Mouse (Mus musculus): ENCODE measurements around the gene Nop16. TPM values are rescaled to one million over a fixed set of nuclear protein-coding genes. Genes with fewer than 3 reads are reported as not detected.

The Nop16 gene
- total RNA-seq, 2 experiments from 2014 or later, result 14.8 to 17.2 TPM

- no peak for ATAC-seq (replicated peaks; ENCODE audit: low FRiP score, poor library complexity, severe bottlenecking)
Observed at GRCm38 (mm10) chr13:54598622-54599143, 8.8 kb upstream of the Nop16 start.

- ATAC-seq (replicated peaks; ENCODE audit: low FRiP score, poor library complexity, severe bottlenecking), result no peak
Observed at GRCm38 (mm10) chr13:54596870-54597269, 7.0 kb upstream of the Nop16 start.

DNA sequence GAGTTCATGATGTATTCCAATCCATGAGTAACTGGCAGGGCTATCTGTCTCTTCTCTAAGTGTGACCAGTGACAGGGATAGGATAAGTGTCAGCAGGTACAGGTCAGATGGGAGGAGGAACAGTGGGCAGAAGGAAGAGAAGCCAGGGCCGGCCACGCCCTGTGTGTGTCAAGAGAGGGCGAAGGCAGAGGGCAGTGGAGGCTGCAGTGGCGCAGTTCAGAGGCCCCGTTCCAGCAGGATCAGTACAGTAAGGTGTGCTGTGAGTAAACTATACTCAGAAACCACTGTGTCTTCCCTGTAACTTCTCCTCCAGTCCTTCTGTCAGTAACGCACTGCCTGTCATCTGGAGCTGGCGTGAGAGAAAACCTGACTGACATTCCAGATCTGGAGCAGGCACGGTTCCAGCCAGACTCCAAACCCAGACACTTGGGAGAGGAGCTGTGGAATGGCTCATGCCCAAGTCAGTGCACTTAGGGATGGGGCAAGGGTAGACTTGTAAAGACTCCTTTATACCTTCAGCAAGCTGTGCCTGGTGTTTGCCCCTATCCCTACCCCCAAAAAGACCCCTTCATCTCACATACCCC, 6.3 kb upstream of the Nop16 start:
- no peak for ATAC-seq (replicated peaks; ENCODE audit: low FRiP score, poor library complexity, severe bottlenecking)

DNA sequence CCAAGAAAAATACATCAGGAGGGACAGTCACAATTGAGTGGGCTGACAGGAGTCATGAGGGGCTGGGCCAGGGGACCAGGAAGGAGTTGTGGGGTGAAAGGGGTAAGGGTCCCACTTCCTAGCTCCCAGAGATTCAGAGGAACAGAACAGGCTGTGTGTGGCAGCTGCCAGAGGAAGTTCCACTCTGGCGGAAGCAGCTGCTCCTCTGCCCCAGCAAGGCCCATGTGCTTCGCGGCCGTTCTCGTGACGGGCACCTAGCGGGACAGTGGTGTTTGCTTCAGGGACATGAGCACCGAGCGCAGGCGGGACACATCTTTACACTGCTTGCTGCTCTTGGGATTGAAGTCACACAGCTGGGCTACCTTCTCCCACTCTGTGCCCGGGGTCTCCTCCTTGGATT, 3.7 kb upstream of the Nop16 start:
- no peak for ATAC-seq (replicated peaks; ENCODE audit: low FRiP score, poor library complexity, severe bottlenecking)

DNA sequence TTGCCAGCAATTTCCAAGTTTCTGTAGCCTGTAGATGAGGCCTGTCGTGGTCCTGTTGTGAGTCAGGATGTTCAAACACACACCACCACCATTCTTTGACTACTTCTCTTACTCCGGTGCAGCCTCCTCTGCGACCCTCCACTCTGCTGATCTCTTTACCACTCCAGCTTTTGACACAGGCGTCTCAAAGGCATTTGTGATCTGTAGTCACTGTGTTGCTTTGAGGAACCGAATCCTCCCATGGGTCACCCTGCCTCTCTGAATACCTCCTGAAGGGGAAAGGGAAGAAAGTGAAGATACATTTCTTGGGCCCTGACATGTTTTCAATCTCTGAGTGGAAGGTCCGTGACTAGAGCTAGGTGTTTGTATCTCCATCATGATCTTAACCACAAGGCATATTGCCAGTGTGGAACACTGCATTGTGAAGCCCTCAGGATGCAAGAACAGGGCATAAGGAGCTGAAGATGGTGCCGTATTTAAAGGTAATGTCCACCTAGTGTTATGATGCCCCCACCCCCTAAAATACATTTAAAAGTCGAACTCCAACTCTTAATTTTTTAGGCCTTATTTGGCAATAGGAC, 2.0 kb upstream of the Nop16 start:
- no peak for ATAC-seq (replicated peaks; ENCODE audit: low FRiP score, poor library complexity, severe bottlenecking)

DNA sequence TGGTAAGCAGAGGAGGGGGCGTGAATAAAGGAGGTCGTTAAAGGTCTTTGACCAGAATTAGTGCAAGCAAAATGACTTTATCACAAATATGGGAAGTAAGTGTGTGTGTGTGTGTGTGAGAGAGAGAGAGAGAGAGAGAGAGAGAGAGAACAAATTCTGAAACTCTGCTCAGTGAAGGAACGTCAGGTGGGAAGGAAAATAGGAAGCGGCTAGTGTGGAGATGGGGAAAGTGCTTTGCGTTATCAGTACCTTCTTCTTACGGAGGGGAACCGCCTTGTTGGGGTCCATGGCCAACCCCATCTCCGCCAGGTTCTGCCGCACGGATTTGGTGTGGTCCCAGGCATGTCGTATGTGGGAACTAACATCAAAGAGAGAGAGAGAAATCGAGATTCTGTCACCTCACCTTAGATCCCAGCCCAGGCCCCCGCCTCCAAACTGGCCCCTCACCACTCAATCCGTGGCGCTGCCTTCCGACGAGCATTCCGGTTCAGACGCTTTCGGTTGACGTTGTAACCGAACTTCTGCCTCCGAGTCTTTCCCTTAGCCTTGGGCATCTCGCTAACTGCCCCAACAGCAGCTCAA, 385 bp downstream of the Nop16 start:
- peak; percentile 23; the same call in 1 of the 2 replicates for ATAC-seq (replicated peaks; ENCODE audit: low FRiP score, poor library complexity, severe bottlenecking)

DNA sequence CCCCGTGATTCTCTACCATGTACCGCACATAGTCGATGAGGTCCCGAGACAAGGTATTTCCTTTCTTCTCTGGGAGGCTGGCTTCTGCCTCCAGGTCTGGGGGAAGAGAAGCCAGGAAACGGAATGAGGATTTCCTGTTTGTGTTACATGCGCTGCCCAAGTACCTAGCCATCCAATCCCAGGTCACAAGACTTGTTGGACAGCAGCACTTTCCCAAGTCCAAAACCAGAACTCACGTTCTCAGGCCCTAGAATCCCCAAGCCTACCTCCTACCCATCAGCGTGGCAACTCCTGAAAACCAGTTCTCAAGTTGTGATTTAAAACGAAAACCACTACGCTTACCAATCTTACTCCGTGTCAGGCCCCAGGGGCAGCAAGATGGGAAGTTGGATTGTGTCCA, 4.1 kb downstream of the Nop16 start:
- ATAC-seq (replicated peaks; ENCODE audit: low FRiP score, poor library complexity, severe bottlenecking), result no peak

DNA sequence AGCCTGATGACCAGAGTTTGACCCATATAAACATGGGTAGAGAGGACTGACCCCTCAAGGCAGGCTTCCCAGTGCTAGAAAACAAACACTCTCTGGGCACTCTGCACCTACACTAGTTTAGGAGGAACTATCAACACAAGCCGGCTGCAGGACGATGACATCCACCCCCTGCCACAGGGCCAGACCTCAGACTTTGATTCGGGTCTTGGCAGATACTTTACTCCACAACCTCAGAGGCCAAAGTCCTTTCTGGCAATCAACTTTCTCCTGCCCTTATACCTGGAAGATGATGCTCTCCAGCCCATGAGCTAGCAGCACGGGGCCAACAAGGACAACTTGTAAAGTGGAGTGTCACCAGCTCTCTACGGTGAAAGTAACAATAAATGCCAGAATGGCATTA, 7.0 kb downstream of the Nop16 start:
- no peak for ATAC-seq (replicated peaks; ENCODE audit: low FRiP score, poor library complexity, severe bottlenecking)

GRCm38 (mm10) chr13:54582126-54582525, 7.8 kb downstream of the Nop16 start:
- no peak for ATAC-seq (replicated peaks; ENCODE audit: low FRiP score, poor library complexity, severe bottlenecking)

DNA sequence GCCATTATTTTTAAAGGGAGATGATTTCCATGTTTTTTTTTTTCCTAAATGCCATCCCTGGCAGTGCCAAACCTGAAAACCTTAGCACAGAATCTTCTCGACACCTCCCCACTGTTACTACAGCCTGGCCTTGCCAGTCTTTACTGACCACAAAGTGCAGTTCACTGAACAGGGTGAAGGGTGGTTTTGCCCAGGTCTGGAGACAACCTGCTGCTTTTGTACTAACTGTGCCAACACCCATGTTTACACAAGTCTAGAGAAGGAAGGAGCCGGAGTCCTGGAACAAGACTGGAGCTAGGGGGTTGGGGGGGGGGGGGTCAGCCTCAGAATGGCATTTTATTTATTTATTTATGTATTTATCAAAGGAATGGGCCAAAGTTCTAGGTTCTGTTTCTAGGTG, 8.5 kb downstream of the Nop16 start:
- ATAC-seq (replicated peaks; ENCODE audit: low FRiP score, poor library complexity, severe bottlenecking), result no peak

DNA sequence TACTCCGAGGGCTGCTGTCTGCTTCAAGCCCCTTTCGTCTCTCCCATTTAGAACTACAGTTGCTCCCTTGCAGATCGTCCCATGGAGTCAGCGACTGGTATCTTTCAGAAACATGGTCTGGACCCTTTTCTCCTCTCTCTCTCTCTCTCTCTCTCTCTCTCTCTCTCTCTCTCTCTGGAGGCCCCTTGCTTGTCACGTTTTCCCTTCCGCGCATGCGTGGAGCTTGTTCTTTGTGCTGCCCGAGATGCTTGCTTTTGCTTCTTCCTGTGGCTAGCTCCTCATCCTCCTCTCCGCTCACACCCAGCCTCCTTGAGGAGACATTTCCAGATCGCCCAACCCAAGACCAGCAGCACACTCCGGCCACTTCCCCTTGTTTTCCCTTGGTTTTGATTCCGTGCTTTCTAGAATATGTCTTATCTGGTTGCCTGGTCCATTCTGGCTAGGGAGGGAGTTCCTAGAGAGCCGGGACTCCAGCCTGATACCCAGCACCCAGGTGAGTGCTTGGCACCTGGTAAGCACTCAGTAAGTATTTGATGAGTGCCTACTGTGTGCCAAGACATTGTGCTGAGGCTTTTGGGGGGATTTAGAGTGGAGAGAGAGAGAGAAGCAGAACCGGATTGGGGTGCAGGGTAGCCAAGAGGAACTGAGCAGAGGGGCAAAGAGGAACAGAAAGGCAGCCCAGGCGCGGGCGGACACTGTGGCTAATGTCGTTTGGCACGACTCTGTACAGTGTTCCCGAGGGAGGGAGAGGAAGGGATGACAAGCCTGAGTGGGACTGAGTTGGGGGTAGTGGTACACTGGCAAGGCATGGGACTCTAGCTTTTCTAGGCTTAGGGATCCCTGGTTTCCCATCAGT, 12.0 kb downstream of the Nop16 start:
- ATAC-seq (replicated peaks; ENCODE audit: low FRiP score, poor library complexity, severe bottlenecking), result no peak

GRCm38 (mm10) chr13:54575489-54575888, 14.4 kb downstream of the Nop16 start:
- no peak for ATAC-seq (replicated peaks; ENCODE audit: low FRiP score, poor library complexity, severe bottlenecking)

- ATAC-seq (replicated peaks; ENCODE audit: low FRiP score, poor library complexity, severe bottlenecking), result peak; percentile 31; the same call in 1 of the 2 replicates
Observed at GRCm38 (mm10) chr13:54574854-54575481, 14.9 kb downstream of the Nop16 start, which contains the start of gene Arl10. TSS of gene Arl10 (plus strand) at chr13:54575015.

DNA sequence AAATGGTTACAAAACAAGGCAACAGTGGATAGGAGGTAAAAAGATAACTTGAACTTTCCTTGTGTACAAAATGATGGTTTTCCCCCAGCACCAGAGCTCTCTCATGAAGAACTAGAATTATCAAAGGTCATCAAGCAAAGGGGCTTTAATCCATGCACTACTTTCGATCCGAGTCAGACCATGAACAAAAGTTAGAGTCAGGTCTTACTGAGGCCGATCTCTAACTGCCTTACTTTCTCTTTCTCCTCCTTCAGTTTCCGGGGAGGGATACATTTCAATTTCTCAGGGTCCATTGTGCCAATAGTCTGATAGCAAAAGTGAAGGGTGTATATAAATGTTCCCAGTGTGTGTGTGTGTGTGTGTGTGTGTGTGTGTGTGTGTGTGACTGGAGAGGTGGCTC, 17.3 kb downstream of the Nop16 start:
- ATAC-seq (replicated peaks; ENCODE audit: low FRiP score, poor library complexity, severe bottlenecking), result no peak

GRCm38 (mm10) chr13:54571637-54572036, 18.3 kb downstream of the Nop16 start:
- ATAC-seq (replicated peaks; ENCODE audit: low FRiP score, poor library complexity, severe bottlenecking), result no peak

DNA sequence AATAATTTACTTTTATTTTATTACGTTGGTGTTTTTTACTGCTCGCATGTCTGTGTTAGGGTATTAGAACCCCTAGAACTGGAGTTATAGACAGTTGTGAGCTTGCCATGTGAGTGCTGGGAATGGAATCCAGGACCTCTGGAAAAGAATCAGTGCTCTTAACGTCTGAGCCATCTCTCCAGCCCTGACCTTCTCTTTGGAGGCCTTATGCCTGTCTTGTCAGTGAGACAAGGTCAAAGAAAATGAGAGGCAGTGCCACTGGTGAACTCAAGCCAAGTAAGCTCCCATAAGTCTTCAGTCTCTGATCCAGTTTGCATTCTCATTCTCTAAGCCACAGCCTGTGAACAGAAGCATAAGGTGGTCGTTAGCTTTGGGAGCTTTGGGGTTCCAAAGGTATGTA, 19.2 kb downstream of the Nop16 start:
- no peak for ATAC-seq (replicated peaks; ENCODE audit: low FRiP score, poor library complexity, severe bottlenecking)

DNA sequence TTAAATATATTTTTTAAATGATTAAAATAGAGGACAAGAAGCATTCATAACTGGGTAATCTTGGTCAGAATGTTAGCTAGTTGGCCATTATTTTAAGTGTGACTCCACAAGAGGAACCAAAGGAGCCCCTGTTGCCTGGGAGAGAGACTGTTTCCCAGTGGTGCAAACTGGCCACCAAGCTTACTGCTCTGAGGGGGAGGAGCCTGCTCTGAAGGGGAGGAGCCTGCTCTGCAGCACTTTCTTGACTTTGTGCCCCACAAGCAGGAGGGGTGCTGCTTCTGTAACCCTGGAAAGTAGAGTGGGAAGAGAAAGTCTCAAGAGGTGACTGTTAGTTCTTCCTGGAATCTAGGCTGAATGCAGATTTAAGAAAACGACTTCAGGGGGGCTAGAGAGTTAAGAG, 20.6 kb downstream of the Nop16 start:
- ATAC-seq (replicated peaks; ENCODE audit: low FRiP score, poor library complexity, severe bottlenecking), result no peak

GRCm38 (mm10) chr13:54568380-54568779, 21.5 kb downstream of the Nop16 start:
- no peak for ATAC-seq (replicated peaks; ENCODE audit: low FRiP score, poor library complexity, severe bottlenecking)

DNA sequence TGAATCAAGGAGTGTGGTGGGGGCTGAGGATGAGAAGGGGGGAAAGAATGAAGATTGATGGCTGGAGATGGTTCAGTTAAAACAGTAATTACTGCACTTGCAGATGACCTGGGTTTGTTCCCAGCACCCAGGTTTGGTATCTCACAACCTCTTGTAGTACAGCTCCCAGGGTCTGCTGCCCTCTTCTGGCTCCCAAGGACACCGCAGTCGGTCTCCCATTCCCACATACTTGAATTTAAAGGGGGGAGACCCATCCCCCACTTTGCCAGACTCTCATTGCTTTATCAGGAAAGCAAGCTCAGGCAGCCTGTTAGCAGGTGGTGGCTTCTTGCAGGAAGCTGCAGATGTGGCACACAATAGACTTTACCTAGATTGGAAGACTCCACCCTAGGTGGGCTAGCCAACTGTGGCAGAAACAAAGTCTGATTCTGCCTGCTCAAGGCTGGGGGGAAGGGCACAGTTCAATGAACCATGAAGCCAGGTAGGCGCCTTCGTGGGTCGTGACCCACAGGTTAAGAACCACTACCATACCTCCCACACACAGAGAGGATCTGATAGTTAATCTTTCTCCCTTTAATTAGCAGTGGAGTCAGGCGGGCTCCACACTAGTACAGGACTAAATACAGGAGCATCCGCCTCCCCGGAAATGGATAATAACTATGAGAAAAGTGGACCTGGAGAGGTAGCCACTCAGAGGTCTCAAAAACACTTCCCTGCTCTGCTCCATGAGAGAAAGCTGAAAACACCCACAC, 24.1 kb downstream of the Nop16 start:
- peak; percentile 75 for ATAC-seq (replicated peaks; ENCODE audit: low FRiP score, poor library complexity, severe bottlenecking)
